Mouse (Mus musculus) T-helper 1 cell (primary cell): ENCODE data around the gene Klhl21.

Experiments used
- in situ Hi-C: fragments of 300-600 bp; cut with MboI, MseI; formaldehyde crosslinking; loops from one replicate; pipeline ENCODE4 v1.15.1; 2025; ENCODE audit warnings: high pct_unique_total_duplicates

The Klhl21 gene

DNA sequence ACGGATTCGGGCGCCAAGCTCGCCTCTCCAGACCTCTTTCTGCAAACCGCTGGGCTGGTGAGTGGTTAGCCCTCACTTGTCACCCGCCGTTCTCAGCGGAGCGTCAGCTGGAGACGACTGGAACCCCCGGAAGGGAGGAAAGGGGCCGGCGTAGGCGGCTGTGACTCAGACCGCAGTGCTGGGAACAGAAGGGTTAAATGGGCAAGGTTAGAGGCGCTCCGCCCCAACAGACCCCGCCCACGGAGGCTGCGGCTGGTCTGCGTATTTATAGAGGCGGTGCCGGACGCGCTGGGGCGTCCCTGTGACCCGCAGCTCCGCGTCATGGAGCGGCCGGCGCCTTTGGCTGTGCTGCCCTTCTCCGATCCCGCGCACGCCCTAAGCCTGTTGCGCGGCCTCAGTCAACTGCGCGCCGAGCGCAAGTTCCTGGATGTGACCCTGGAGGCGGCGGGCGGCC, at the start of gene Klhl21:
Gene Klhl21 (plus strand): TSS at position 182 of the 454 bp plus-strand sequence.
- in situ Hi-C loops: no loop called here

DNA sequence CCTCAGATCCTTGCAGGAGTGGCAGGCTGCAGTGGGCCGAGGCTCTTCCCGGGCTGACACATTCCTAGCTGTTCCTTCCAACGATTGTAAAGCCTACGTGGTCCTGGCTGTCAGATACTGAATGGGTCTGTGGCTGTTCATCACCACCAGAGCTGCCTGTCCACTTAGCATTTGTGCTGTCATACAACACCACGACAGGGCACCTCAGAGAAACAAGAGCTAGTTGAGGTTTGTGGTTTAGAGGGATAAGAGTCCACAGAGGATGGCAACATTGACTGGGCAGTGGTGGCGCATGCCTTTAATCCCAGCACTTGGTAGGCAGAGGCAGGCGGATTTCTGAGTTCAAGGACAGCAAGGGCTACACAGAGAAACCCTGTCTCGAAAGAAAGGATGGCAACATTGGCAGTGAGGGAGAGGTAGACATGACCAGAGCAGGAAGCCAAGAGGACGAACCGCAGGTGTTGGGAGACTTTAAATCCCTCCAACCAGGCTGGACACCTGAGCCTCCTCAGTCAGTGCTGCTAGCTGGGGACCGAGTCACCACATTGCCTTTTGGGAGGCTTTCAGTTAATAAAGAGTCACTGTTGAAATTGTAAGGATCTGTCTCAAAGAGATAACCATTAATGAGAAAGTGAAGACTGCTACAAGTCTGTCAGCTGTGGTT, 48.6 kb upstream of the Klhl21 start:
- in situ Hi-C loops: no loop called here

DNA sequence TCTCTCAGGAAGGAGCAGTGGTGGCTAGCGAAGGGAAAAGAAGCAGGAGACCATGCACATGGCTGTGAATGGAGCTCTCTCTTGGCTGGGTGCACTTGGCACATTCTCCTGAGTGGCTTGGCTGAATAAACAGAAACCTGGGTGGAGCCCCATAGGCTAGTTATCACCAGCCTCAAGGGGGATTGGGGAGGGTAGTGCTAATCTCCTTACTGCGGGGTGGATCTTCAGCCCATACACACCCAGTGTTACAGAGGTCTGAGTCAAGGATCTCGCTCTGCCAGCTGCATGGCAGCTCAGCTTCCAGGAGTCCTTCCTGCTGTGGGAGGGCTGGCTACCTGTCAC, 48.1 kb upstream of the Klhl21 start:
- in situ Hi-C loops: no loop called here

DNA sequence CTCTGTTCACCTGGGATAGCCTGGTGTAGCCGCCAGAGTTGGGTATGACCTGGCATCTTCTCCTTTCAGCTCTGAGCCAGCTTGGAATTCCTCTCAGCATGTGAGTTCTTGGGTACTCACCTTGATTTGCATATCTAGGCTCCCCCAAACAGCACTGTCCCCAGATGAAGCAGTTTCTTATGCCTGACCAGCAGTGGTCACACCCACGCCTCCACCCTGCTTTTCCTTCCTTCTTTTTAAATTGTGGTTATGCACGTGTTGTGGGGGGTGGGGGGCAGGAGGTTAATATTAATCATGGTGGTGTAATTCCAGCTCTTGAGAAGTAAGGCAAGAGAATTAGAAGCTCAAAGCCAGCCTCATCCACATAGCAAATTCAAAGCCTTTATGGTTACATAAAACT, 45.8 kb upstream of the Klhl21 start:
- in situ Hi-C loops: no loop called here

DNA sequence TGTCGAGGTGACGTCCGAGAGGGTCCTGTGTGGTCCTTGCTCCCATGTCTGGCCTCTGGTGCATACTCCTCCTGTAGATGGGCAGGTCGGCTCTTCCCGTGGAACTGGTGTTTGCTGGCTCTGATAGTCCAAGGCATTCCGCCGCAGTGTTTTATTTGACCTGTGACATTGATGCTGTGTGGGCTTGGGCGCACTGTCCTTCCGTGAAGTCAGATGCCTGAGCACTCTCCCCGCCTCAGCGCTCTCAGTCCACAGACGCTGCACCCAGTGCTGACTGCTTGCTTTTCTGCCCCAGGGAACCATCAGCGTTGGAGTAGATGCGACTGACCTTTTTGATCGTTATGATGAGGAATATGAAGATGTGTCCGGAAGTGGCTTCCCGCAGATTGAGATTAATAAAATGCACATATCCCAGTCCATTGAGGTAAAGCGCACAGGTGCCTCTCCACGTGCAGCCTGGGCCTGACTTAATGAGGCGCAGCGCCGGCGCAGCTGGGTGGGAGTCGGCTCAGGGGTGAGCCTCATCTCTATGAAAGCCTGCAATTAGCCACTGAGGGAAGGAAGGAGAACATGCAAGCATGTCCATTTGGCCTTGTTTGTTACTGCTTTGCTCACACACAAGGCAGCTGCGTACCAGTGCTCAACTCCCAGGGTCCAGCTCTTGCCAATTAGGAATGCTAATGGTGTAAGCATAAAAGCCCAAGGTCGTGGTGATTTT, 40.2 kb upstream of the Klhl21 start:
- in situ Hi-C loops: no loop called here

DNA sequence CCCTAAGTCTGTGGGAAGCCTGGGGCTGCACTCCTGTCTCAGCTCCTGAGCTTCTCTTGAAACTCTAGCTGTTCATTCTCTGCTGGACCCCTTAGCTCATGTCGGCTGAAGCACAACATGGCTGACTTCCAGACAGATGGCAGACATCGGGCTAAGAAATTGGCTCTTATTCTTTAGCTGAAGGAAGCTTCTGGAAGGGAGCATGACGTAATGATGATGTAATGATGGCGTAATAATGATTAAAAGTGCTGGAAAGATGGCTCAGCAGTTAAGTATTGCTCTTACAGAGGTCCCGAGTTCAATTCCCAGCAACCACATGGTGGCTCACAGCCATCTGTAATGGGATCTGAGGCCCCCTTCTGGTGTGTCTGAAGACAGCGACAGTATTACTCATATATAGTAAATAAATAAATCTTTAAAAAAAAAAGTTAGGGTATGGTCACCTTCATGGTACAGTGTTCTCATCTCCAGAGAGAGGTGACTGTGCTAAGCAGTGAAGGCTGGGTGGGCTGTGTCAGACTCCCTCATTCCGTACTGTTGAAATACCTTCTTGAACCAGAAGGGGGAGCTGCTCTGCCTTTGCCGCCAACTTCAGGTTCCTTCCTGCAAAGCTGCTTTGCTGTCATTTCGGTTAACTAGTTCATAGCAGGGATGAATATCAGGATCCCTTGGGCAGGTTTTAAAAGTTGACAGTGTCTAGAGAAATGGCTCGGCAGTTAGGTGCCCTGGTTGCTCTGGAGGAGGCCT, 36.2 kb upstream of the Klhl21 start:
- in situ Hi-C loops: no loop called here

DNA sequence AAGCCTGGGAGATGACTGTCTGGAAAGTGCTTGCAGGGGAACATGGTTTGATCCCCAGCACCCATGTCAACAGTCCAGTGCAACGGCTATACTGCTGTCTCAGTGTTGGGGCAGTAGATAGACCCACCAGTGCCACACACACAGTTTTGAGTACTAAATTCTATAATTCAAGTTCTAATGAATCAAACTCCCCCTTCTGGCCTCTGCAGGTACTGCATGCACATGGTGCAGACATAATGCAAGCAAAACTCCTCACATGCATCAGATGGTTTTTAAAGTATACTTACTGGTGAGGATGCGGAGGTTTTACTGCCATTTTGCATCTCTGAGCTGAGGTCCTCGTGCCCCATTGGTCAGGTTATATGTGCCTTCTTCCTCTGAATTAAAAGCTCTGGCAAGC, 33.2 kb upstream of the Klhl21 start:
- in situ Hi-C loops: no loop called here

DNA sequence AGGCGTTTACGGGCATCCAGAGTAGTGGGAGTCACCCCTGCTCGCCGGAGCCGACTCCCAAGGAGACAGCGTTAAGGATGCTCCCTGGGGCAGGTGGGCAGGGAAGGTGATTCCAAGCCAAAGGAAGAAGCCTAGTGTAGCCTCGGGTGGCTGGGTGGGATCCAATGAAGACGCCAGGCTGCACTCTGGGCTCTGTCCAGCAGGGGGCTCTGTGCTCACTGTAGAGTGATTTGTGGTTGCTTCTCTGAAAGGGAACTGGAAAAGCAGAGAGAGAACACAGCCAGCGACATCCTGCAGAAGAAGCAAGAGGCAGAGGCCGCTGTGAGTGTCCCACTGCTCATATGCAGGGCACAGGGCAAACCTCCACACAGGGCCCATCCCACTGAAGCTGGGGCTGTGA, 30.9 kb upstream of the Klhl21 start:
- in situ Hi-C loops: no loop called here

DNA sequence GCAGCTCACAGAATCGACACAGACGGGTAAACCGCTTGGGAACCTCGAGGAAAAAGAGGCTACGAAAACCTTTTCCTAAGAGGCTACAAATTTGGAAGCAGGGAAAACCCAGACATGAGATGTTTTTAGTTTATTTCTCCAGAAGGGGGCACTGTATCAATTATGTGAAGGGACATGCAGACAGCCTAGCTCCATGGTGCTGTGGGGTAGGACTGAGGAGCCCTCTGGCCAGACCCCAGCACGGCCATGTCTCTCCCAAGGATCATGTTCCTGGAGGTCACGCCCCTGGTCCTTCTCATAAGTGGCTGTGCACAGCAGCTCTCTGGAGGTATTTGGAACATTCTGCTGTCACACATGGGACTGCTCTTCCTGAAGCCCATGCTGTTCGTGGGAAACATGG, 27.9 kb upstream of the Klhl21 start:
- in situ Hi-C loops: loop anchor here (5.0 kb wide), 1 partner anchor 47 kb away; the partner anchor contains the start of gene Zbtb48

DNA sequence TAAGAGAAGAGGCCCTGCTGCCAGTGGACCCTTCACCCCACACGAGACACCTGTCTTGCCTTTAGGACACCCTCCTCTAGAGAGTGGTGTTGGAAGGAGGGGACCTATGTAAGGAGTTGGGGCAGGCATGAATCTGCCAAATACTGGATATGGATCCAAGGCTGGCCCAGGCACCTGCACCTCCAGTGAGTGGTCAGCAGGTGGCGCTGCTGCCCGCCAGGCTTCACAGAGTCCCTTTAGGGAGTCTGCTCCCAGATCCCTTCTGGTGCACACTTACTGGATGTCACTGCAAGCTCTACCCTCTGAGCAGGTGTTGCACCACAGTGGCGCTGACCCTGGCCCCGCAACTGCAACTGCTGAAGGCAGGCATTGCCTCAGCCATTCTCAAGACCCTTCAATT, 27.2 kb upstream of the Klhl21 start:
- in situ Hi-C loops: loop anchor here (5.0 kb wide), 1 partner anchor 46 kb away; the partner anchor contains the start of gene Zbtb48

DNA sequence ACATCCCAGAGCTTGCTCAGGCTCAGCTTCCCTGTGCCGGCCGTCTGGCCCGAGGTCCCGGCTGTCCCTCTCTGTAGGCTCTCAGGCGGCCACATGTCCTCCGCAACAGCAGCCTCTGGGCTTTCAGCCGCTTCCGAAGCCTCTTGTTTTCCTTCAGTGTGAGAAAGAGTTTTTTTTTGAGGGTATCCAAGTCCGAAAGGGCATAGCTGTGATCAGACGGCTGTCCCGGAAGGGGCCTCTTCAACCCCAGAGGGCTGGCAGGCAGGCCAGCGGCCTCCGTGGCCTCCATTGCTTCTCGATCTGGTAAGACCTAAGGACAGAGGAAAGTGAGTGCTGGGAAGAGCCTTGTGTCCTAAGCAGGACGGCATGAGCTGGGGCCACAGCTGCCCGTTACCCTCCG, 25.6 kb upstream of the Klhl21 start:
- in situ Hi-C loops: loop anchor here (5.0 kb wide), 1 partner anchor 44 kb away; the partner anchor contains the start of gene Zbtb48

DNA sequence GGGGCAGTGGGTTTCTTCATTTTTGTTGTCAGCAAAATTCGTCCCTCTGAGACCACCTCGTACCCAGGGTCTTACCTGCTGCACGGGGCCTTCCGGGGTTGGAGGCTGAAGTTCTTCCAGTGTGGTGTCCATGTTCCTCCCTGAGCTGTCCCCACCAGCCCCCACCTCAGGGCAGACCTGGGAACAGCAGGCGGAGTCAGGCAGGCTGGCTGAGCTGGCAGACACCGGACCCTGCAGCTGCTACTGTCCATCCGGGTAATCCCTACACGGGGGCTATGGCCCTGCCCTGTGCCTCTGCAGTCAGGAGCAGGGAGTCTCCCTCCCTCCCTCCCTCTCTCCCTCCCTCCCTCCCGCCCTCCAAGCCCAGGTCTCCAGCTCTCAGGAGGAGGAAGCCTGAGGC, 25.0 kb upstream of the Klhl21 start:
- in situ Hi-C loops: loop anchor here (5.0 kb wide), 1 partner anchor 44 kb away; the partner anchor contains the start of gene Zbtb48

DNA sequence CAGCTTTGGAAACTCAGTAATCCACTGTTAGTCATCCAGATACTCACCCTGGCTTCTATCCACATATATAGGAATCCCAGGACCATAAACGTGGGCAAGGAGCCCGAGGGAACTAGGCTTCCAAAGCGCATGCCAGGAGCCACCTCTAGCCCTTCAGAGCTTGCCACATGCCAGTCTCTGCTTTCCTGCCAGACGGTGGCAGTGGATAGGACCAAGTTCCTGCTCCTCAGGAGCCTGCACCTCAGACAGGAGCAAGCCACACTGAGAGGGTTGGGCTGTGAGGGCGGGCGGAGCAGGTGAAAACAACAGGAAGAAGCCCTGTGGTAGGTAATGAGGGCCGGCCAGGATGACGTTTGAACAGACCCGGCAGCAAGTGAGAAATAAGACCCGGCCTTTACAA, 22.7 kb upstream of the Klhl21 start:
- in situ Hi-C loops: no loop called here

DNA sequence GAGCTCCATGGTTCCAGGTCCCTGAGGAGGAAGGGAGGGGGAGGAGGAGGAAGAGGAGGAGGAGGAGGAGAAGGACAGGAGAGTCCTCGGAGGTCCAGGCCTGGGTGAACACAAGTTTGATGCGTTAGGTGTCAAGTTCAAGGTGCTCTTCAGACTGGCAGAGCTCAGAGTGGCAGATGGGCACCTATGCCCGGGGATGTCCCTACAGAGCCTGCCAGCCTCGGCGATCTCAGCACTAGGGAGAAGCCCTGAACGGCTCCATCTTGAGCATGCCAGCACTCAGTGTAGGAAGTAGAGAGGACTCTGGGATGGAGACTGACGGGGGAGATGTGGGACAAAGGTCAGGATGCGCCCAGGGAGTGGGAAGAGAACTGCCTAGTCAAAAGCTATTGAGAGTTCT, 22.0 kb upstream of the Klhl21 start:
- in situ Hi-C loops: no loop called here

DNA sequence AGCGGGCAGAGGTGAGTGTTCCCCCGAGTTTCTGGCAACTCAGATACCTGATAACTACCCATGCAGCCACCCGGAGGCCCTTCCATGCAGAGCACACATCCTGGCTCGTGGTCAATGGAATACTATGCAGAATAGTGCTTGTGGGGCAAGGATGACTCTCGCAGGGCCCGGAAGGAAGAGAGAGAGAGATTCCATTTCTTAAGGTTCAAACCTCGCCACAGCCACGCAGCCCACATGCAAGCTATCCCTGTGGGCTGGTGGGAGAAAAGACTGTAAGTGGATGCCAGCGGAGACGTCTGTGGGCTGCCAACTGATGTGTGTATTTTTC, 20.6 kb upstream of the Klhl21 start:
- in situ Hi-C loops: no loop called here

DNA sequence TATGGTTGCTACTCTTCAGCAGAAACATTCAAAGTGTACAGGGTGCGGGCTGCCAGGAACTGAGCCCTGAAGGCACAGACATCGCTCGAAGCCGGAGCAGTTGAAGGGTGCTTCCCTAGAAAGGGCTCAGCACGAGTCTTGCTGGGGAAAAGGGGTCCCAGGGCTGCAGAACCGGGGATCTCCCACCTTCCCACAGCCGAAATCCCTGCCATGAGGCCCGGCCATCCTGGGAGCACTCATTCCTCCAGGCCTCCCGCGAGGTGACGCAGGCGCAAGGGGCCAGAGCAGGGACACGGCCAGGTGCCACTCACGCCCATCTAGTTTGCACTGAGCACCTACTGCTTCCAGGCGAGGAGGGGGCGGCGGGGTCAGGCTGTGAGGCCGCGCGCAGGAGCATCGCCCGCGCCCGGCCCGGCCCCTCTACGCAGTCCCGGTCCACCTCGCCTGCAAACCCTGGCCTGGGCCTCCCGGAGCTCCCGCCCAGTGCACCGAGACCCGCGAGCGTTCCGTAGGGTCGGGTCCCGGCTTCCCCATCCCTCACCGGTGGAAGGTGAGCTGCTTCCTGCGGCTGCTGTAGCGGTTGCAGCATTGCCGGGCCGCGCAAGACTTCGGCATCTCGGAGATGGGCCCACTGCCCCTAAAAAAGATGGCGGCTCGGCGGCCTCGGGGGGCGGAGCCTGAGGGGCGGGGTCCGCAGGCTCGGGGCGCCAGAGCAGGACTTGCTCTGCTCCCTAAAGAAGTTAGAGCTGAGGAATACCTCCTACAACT, 20.1 kb upstream of the Klhl21 start, which contains the start of gene Thap3:
Gene Thap3 (minus strand): TSS at position 656 of the 768 bp plus-strand sequence.
- in situ Hi-C loops: no loop called here

DNA sequence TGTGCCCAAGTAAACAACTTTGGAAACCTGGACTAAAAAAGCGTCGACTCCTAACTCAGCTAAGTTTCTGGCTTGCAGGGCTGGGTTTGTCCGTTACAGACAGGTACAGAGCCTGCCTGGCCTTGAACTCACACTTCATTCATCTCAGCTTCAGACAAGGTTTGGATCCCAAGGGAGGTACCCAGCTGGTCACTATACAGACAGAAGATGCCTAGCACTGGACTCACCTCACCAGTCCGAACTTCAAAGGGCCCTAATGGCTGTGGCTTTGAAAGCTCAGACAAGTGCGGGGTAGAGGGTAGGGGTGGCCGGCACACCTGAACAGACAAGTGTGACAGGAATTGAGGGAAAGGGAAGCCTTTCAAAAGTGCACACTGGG, 19.5 kb upstream of the Klhl21 start:
- in situ Hi-C loops: no loop called here

DNA sequence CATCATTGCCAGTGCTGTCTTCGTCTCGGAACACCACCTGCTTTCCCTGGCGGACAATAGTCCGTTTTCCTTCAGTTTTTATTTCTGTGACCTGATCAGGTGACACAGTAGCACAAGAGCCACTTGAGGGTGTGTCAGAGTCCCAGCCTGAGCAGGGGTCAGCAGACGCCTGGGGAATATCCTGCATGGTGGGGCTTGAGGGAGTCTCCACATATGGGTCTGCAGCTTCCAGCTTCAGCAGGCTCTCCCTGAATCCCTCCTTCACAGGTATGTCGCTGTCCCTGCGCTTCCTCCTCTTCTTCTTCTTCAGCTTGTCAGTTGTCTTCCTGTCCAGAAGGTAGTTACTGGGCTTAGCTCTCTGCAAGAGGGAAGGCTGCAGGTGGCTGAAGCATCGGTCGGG, 16.5 kb upstream of the Klhl21 start:
- in situ Hi-C loops: loop anchor here (5.0 kb wide), 1 partner anchor 1065 kb away; no protein-coding TSS in a partner anchor

DNA sequence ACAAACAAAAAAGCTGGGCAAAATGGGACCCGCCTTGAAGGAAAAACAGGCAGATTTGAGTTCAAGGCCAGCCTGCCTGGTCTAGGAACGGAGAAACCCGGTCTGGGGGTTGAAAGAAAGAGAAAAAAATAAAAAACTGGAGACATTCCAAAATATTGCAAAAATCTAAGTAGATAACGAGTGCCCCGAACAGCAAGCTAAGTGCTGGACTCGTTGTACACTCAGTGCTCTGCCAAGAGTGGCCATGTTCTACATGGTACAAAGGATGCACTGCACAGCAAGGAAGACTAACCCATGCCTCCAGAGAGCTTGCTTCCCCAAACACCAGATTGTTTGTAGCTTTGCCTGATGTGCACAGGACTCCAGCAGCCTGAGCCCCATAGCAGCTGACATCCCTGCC, 15.6 kb upstream of the Klhl21 start:
- in situ Hi-C loops: loop anchor here (5.0 kb wide), 1 partner anchor 1066 kb away; no protein-coding TSS in a partner anchor

DNA sequence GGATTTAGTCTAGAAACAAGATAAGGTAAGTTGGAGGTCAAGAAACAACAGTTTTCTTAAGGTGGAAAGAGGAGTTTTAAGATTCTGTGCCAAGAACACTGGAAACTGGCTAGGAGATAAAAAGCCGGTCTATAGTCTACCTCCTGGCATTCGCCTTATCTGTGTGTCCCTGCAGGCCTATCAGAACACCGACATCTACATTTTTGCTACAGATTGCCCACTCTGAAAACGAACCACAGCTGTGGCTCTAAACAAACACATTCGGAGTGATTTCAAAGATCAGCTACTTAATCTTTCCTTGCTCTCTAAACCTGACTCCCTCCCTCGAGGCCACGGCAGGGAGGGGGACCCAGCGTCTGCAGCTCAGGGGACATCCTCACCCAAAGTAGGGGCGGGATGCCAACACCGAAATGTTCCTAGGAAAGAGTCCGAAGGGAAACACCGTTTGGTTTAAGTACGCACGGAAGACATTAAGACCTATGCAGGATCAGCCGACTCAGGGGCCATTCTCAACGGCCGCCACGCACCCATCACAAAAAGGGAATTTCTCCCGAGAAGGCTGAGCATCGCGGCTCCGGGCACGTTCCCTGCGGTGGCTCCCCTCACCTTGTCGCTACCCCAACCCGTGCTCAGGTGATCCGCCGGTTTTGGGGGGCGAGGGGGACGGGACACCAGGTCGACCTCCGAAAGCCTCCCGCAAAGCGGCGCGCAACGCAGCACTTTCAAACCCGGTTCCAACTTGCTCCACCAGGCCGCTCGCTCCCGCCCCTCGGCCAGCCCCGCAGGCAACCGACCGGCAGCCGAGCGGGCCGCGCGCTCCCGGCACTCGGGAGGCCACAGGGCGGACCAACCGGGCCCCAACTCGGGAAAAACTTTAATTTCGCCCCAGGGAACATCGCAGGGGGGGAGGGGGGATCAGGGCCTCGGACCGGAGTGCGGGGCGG, 14.1 kb upstream of the Klhl21 start:
- in situ Hi-C loops: loop anchor here (5.0 kb wide), 1 partner anchor 1067 kb away; no protein-coding TSS in a partner anchor
